Mouse (Mus musculus) liver, postnatal 0 days (tissue): ENCODE results near the gene Ikzf2. TPM values are rescaled to one million over a fixed set of nuclear protein-coding genes. Genes with fewer than 3 reads are reported as not detected.
A peak's percentile ranks its signal among the peaks of the same experiment; 100 is the strongest.

Source experiments
- ATAC-seq: fragments of 200-750 bp; cut with Nextera tagmentation; 2 replicates; pipeline ENCODE4 v1.8.0; 2017; ENCODE audit warnings: mild to moderate bottlenecking, moderate library complexity
- DNase-seq: peaks from one replicate; pipeline ENCODE4 v3.0.0-alpha.2; 2016
- H3K27ac ChIP-seq: fragments of 300-500 bp; sonication (generic); 2 replicates; pipeline ENCODE4 v1.5.1; 2014; ENCODE audit warnings: antibody characterized with exemption, moderate library complexity, mild to moderate bottlenecking, low read depth
- H3K27me3 ChIP-seq: fragments of 300-500 bp; sonication (generic); 2 replicates; pipeline ENCODE4 v1.6.1; 2014; ENCODE audit warnings: low read length, control low read depth, mixed read lengths; ENCODE audit not compliant: insufficient read depth
- H3K36me3 ChIP-seq: fragments of 300-500 bp; sonication (generic); replicated peaks from 2 replicates; pipeline ENCODE4 v1.6.1; 2014; ENCODE audit warnings: mild to moderate bottlenecking, control low read depth, low read length, moderate library complexity, mixed read lengths; ENCODE audit not compliant: insufficient read depth
- H3K4me1 ChIP-seq: fragments of 300-500 bp; sonication (generic); 2 replicates; pipeline ENCODE4 v1.6.1; 2014; ENCODE audit warnings: antibody characterized with exemption, mild to moderate bottlenecking, control low read depth; ENCODE audit not compliant: insufficient read depth
- H3K4me2 ChIP-seq: fragments of 300-500 bp; sonication (generic); 2 replicates; pipeline ENCODE4 v1.6.1; 2014; ENCODE audit warnings: low read depth, mild to moderate bottlenecking, low read length, moderate library complexity, mixed read lengths
- H3K4me3 ChIP-seq: fragments of 300-500 bp; sonication (generic); 2 replicates; pipeline ENCODE4 v1.5.1; 2014; ENCODE audit warnings: low read depth, low read length
- H3K9ac ChIP-seq: fragments of 300-500 bp; sonication (generic); replicated peaks from 2 replicates; pipeline ENCODE4 v1.6.1; 2014; ENCODE audit warnings: mild to moderate bottlenecking, moderate library complexity
- H3K9me3 ChIP-seq: fragments of 300-500 bp; sonication (generic); 2 replicates; pipeline ENCODE4 v1.6.1; 2016; ENCODE audit warnings: mild to moderate bottlenecking, control low read depth, low read length, mixed read lengths
- CTCF ChIP-seq: sonication (generic); IDR thresholded peaks from 2 replicates; pipeline ENCODE4 v1.5.1; 2016; ENCODE audit warnings: antibody characterized with exemption, low read depth
- EP300 ChIP-seq: IDR thresholded peaks from 2 replicates; pipeline ENCODE4 v1.6.1; 2016; ENCODE audit warnings: antibody characterized with exemption, low read depth, mild to moderate bottlenecking
- WGBS: fragments of 180-500 bp; shearing (Covaris S2); extraction: QIAGEN DNeasy Blood & Tissue Kit; methylation state at CpG from one replicate; pipeline ENCODE4 v1.1.7; 2014; ENCODE audit not compliant: insufficient replicate concordance; 5-methylcytosine and 5-hydroxymethylcytosine counted together
- polyA plus RNA-seq: library from polyadenylated mRNA; unstranded; fragments of >200 nt; fragmentation: Nextera tagmentation; extraction: Ambion mirVana; gene quantifications from 2 replicates; pipeline ENCODE4 v1.2.1, GENCODE M21; 2015

The Ikzf2 gene
- polyA plus RNA-seq, 1 experiment from 2014 or later: 0.33 TPM

GRCm38 (mm10) chr1:69492013-69492412 lies 195.0 kb downstream of the Ikzf2 start:
- H3K4me2 ChIP-seq: no peak overlapping the region
- TF ChIP-seq CTCF: no peak
- no peak for TF ChIP-seq EP300
- no peak for ATAC-seq
- WGBS: 85% methylated on average over 4 of the region's 4 CpGs
- H3K36me3 ChIP-seq: no peaks in the 10 kb centered on the region
- no peak overlapping the region for H3K9ac ChIP-seq
- H3K4me3 ChIP-seq: no peak overlapping the region
- H3K27ac ChIP-seq: no peak overlapping the region
- no peaks in the 10 kb centered on the region for H3K9me3 ChIP-seq
- H3K4me1 ChIP-seq: peaks cover 3% of the 10 kb centered on the region; the same call in 1 of the 2 replicates
- no peak for DNase-seq
- no peaks in the 10 kb centered on the region for H3K27me3 ChIP-seq

DNA sequence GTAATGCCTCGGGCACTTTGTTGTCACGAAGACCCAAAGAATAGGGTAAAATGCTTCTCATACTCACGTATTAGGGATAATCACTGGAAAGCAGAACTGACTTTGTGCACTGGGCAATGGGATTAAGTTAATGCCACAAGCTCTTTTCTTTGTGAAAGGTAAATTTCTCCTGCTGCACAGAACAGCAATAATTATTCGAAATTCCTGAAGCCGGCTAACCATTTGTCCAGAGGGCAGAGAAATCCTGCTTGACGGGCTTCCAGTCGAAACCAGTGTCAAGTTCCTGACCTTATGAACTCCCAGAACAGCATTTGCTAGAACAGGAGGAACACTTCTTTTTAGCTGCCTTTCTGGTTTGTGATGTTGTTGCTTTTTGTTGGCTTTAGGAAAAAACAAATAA lies 198.0 kb downstream of the Ikzf2 start:
- Histone ChIP-seq H3K9ac (no peak overlapping the region), H3K36me3 (no peaks in the 10 kb centered on the region), H3K27me3 (no peaks in the 10 kb centered on the region), H3K4me1 (no peaks in the 10 kb centered on the region), H3K4me3 (no peak overlapping the region), H3K4me2 (no peak overlapping the region), H3K9me3 (no peaks in the 10 kb centered on the region), H3K27ac (no peak overlapping the region)
- 68% methylated on average over 7 of the region's 7 CpGs for WGBS
- DNase-seq (no peak), ATAC-seq (no peak)
- TF ChIP-seq EP300: no peak
- TF ChIP-seq CTCF: no peak

GRCm38 (mm10) chr1:69488625-69489024 lies 198.4 kb downstream of the Ikzf2 start:
- WGBS: 76% methylated on average over 6 of the region's 6 CpGs
- Histone ChIP-seq H3K9me3 (no peaks in the 10 kb centered on the region), H3K27ac (no peak overlapping the region), H3K4me3 (no peak overlapping the region), H3K4me2 (no peak overlapping the region), H3K9ac (no peak overlapping the region), H3K4me1 (no peaks in the 10 kb centered on the region), H3K27me3 (no peaks in the 10 kb centered on the region), H3K36me3 (no peaks in the 10 kb centered on the region)
- no peak for TF ChIP-seq EP300
- peak; percentile 18; the same call in 1 of the 2 replicates for TF ChIP-seq CTCF
- ATAC-seq (no peak), DNase-seq (no peak)

Other genes starting within 250 kb of the Ikzf2 start
- not detected in 2 replicates for gene Spag16, start 139.7 kb upstream of the Ikzf2 start, polyA plus RNA-seq